Mouse (Mus musculus) liver, adult 2 months (tissue): Measurements from ENCODE around the gene Bpifb9a. TPM values are rescaled to one million over a fixed set of nuclear protein-coding genes. Genes with fewer than 3 reads are reported as not detected.
A peak's percentile ranks its signal among the peaks of the same experiment; 100 is the strongest.
"Not testable (repeated sequence)": the region's sequence is repeated elsewhere in the genome, so short reads cannot be mapped to it uniquely, and the experiment has no call there.

Experiments used
- DNase-seq: peaks from one replicate; pipeline ENCODE4 v3.0.0-alpha.2; 2011; ENCODE audit warnings: low read depth, low spot score; ENCODE audit errors: extremely low read depth
- H3K27ac ChIP-seq: fragments of 200-500 bp; replicated peaks from 2 replicates; pipeline ENCODE4 v1.5.1; 2012; ENCODE audit warnings: low read depth, mild to moderate bottlenecking, control low read depth, inconsistent platforms, low read length; ENCODE audit not compliant: insufficient read depth
- H3K27me3 ChIP-seq: fragments of 200-500 bp; 2 replicates; pipeline ENCODE4 v1.6.1; 2012; ENCODE audit warnings: mild to moderate bottlenecking, moderate library complexity, low read length, inconsistent platforms; ENCODE audit not compliant: control insufficient read depth, insufficient read depth
- H3K36me3 ChIP-seq: fragments of 200-500 bp; 2 replicates; pipeline ENCODE4 v1.6.1; 2012; ENCODE audit warnings: low read length, inconsistent platforms; ENCODE audit not compliant: control insufficient read depth, insufficient read depth
- H3K4me1 ChIP-seq: fragments of 200-500 bp; 2 replicates; pipeline ENCODE4 v1.6.1; 2011; ENCODE audit warnings: low read length; ENCODE audit not compliant: control insufficient read depth, insufficient read depth
- H3K4me3 ChIP-seq: fragments of 200-500 bp; 2 replicates; pipeline ENCODE4 v1.5.1; 2011; ENCODE audit warnings: low read depth, mild to moderate bottlenecking, control low read depth, low read length, moderate library complexity; ENCODE audit not compliant: insufficient read depth
- H3K79me2 ChIP-seq: fragments of 200-500 bp; 2 replicates; pipeline ENCODE4 v1.6.1; 2012; ENCODE audit warnings: inconsistent platforms, mild to moderate bottlenecking, low read length, moderate library complexity; ENCODE audit not compliant: control insufficient read depth, insufficient read depth
- H3K9ac ChIP-seq: fragments of 200-500 bp; 2 replicates; pipeline ENCODE4 v1.6.1; 2012; ENCODE audit warnings: low read depth, mild to moderate bottlenecking, control low read depth, inconsistent platforms, low read length
- CTCF ChIP-seq: fragments of 200-500 bp; IDR thresholded peaks from 2 replicates; pipeline ENCODE4 v1.5.1; 2011; ENCODE audit warnings: low read depth, low read length, control low read depth
- POLR2A ChIP-seq: fragments of 200-500 bp; IDR thresholded peaks from 2 replicates; pipeline ENCODE4 v1.6.1; 2011; ENCODE audit warnings: low read length, control low read depth; ENCODE audit not compliant: insufficient read depth; ENCODE audit errors: extremely low read depth
- WGBS: fragments of 180-500 bp; shearing (Covaris S2); methylation state at CpG from one replicate; pipeline ENCODE4 v1.1.7; 2018; 5-methylcytosine and 5-hydroxymethylcytosine counted together
- polyA plus RNA-seq: library from polyadenylated mRNA; depleted of rRNA; stranded (reverse); fragments of >200 nt; gene quantifications from 2 replicates; pipeline ENCODE4 v1.2.3, GENCODE M21; 2012
- total RNA-seq: library from RNA; depleted of rRNA; stranded (reverse); fragments of >200 nt; gene quantifications from 2 replicates; pipeline ENCODE4 v1.2.3, GENCODE M21; 2014

Bpifb9a gene
- total and polyA plus RNA-seq, 2 experiments: not detected

DNA sequence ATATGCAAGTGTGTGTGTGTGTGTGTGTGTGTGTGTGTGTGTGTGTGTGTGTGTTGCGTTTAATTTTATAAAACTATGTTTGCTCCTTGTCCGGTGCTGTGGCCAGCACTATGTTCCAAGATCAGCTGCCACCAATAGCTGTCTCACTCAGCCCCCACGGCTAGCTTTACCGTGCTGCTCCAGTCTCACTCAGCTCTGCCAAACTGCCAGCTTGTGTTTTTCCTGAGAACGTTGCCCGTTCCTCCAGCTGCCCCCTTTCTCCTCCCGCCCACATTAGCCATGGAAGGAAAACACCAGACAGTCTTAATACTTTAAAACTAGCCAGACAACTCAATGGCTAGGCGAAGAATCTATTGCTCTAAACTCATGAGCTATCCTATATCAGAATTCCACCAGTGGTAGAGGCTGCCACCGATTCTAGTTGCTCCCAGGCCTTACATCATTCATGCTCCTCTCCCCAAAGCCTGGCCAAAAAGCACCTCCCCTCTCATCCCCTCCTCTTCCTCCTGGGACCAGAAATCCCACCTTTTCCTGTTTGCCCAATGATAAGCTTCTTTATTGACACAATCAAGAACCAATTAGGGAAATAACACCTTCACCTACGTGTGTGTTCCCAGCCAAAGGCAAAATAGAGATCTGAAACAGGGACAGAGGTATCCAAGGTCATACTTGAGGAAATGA is 14.2 kb upstream of the Bpifb9a start:
- no peak for DNase-seq
- no peak overlapping the region for H3K9ac ChIP-seq
- TF ChIP-seq POLR2A (no peak), CTCF (no peak)
- H3K79me2 ChIP-seq: no peaks in the 10 kb centered on the region
- H3K4me3 ChIP-seq: no peak overlapping the region
- H3K27ac ChIP-seq: no peak overlapping the region
- H3K4me1 ChIP-seq: no peaks in the 10 kb centered on the region
- no peaks in the 10 kb centered on the region for H3K27me3 ChIP-seq
- WGBS: 84% methylated on average over 10 of the region's 10 CpGs
- no peaks in the 10 kb centered on the region for H3K36me3 ChIP-seq

DNA sequence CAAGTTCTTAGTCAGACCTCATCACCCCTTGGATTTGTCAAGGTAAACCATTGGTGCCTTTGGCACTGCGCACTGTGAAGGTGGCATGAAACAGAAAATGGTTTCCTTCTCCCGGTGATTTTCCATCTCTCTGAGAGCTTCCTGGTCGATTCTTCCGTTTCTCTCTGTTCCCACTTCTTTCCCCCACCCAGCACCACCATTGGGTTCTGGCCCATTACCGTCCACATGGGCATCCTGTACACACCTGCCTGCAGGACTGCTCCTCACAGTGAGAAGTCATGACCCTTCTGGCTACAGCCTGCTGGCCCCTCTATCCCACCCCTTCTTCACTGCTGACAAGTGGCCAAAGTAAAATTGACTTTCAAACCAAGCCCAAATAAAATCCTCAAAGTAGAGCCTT is 12.3 kb upstream of the Bpifb9a start:
- Histone ChIP-seq H3K27me3 (no peaks in the 10 kb centered on the region), H3K27ac (no peak overlapping the region), H3K9ac (no peak overlapping the region), H3K36me3 (no peaks in the 10 kb centered on the region), H3K4me3 (no peak overlapping the region), H3K4me1 (no peaks in the 10 kb centered on the region), H3K79me2 (no peaks in the 10 kb centered on the region)
- DNase-seq: no peak
- TF ChIP-seq CTCF (no peak), POLR2A (no peak)
- 92% methylated on average over 5 of the region's 5 CpGs for WGBS

DNA sequence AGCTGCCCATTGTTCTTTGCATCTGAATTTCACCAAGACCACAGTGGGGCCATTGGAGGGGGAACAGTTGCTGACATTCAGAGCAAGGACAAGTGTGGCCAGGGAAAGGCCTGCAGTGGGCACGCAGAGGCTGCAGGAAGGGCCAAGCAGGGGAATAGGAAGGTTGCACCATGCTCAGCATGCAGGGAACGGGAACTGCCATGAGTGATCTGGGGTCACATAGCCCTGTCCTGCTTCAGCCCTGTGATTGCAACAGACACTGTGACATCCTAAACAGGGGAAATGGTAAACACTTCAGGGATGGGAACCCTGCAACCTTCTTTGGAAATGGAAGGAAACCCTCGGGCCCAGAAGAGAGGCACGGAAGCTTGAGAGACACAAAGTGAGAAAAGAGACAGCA is 2.4 kb upstream of the Bpifb9a start:
- H3K4me1 ChIP-seq, DNase-seq, H3K36me3 ChIP-seq, H3K27ac ChIP-seq, H3K4me3 ChIP-seq, H3K27me3 ChIP-seq, H3K79me2 ChIP-seq, H3K9ac ChIP-seq: not testable (repeated sequence)
- WGBS: 93% methylated on average over 2 of the region's 4 CpGs

DNA sequence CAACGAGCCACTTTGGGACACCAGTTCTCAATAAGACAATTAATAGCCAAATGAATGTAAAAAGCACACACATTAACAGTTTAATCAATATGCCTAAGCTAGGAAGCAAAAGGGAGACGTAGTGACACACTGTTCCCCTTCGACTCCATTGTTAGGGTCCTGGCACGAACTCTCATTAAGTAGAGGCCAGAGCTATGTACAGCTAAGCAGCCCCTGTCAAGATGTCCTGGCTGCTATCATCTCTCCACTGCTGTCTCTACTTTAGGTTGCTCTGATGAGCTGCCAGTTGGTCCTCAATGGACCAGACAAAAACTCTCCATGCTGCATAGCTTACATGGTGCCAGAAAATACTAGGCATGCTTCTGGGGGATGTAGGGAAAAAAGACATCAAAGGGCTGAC is 1.9 kb upstream of the Bpifb9a start:
- Histone ChIP-seq H3K9ac (no peak overlapping the region), H3K4me3 (no peak overlapping the region), H3K4me1 (no peaks in the 10 kb centered on the region), H3K27ac (no peak overlapping the region), H3K36me3 (no peaks in the 10 kb centered on the region), H3K27me3 (no peaks in the 10 kb centered on the region), H3K79me2 (no peaks in the 10 kb centered on the region)
- WGBS: 68% methylated on average over 4 of the region's 4 CpGs
- TF ChIP-seq CTCF (no peak), POLR2A (no peak)
- no peak for DNase-seq

DNA sequence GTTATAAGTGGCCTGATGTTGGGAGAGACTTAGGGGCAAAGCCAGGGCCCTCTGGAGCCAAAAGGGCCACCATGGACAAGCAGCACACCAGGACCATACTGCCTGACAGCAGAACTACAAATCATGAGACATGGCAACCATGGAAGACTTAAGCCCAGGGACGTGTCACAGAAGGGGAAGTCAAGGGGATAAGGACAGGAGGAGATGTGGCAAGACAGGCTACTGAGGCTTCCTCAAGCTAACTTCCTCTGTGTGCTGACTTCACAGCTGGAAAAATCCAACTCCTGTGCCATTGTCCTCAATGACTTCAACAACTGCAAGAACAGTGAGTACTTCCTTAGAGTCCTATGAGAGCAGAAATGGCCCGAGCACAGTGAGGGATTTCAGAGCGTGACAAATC is 6.7 kb downstream of the Bpifb9a start:
- 72% methylated on average over 3 of the region's 3 CpGs for WGBS
- not testable (repeated sequence) for H3K36me3 ChIP-seq, H3K27ac ChIP-seq, H3K4me3 ChIP-seq, H3K27me3 ChIP-seq, H3K79me2 ChIP-seq, H3K9ac ChIP-seq, H3K4me1 ChIP-seq
- DNase-seq: peak; percentile 17

DNA sequence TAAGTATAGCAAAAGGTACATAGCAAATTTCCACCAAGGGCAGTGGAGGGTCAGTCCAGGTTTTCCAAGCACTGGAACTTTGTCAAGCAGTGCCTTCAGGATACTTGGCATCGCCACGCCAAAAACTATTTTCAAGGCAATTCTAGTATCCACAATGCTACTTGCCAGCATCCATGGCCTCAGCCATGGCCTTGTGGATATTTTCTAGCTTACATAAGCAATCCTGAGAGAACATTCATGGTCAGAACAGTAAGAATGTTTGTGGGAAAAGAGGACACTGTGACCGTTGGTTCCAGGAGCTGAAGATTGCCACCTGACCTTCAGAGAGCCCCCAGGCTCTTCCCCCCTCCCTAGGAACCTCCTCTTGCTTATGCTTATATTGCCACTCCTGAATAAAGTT is 34.2 kb downstream of the Bpifb9a start:
- H3K36me3 ChIP-seq, H3K27me3 ChIP-seq, H3K4me1 ChIP-seq, H3K4me3 ChIP-seq, DNase-seq, H3K9ac ChIP-seq, H3K79me2 ChIP-seq, H3K27ac ChIP-seq: not testable (repeated sequence)
- 89% methylated on average over 3 of the region's 3 CpGs for WGBS
